Mouse (Mus musculus) spleen, postnatal 36 days (tissue): ENCODE measurements around the gene Gm10306.

Experiments used
- DNase-seq, 2 experiments: peaks; one replicate each; pipeline ENCODE4 v3.0.0; 2022; ENCODE audit warnings: low spot score in 2 of 2, mixed read lengths in 1 of 2

The Gm10306 gene

DNA sequence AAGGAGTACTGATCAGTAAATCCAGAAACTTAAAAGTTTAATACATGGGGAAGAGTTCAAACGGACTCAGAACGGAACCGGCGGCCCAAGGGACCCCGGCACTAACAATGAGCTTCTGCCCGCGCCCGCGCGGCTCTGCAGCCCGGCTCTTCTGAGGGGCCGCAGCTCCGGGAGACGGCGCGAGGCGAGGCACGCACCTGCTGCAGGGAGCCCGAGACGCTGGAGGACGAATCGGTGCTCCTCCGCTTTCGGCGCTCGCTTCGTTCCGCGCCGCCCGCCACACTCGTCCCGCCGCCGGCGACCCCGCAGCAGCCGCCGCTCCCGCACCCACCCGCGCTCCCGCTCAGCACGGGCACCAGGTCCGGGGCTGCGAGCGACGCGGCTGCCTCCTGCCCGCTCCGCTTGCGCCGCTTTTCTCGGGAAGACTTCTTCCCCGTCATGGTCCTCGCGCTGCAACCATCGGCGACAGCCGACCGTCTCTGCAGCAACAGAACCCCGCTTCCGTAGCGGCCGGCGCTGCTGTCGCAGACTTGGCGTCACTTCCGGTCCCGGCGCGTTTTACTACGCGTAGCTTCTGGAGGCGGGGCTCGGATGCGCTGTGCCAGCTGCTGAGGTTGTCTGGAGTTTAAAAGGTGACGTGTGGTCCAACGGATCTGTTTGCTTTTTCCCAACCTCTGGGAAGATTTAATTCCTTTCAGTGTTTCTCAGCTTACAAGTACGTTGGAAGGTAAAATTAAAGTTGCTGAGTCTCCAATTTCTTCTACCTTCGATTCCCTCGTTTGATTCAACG lies at the start of gene Gm10306, which contains the start of gene Caap1:
Gene Gm10306, plus strand, starts transcription at position 282 of the 790 bp plus-strand sequence.
Gene Caap1, minus strand, starts transcription at position 532 of the 790 bp plus-strand sequence.
- DNase-seq: peak; percentile 86

- no peak for DNase-seq
These were observed 41.0 kb upstream of the Gm10306 start for GRCm38 (mm10) chr4:94515366-94515765.

- DNase-seq: peak in 1 of 2 experiments; percentile 3
These were observed 38.7 kb upstream of the Gm10306 start for GRCm38 (mm10) chr4:94517631-94518030.

DNA sequence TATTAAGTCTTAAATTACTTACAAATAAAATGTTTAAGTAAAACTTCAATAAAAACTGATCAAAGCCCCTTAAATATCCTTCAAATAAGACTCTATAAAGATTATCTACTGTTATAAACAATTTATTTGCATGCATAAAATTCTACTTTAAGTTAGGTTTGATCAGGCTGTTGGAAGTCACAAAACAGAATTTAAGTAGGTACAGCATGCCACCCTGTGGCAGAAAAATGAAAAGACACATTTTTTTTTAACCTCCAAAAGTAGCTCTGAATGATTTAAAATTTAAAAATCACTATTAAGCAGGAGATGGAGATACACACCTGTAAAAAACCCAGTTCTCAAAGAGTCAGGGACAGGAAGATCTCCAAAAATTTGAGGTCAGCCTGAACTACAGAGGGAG lies 33.0 kb upstream of the Gm10306 start:
- DNase-seq: no peak

DNA sequence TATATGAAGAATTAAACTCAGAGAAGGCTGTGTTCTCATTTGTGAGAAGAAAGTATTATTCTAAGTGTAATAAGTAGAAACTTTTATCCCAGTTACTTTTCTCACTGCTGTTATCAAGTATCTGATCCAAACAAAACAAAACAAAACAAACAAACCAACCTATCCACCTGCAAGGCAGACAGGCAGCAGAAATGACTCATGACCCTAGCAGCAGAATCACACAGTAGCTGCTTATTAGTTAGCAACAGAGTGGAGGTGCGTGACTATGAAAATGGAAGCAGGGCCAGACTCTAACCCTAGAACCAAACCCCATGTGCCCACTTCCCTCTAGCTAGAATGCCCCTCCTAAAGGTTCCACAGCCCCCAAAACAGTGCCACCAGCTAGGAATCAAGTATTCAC lies 26.9 kb upstream of the Gm10306 start:
- no peak for DNase-seq

DNA sequence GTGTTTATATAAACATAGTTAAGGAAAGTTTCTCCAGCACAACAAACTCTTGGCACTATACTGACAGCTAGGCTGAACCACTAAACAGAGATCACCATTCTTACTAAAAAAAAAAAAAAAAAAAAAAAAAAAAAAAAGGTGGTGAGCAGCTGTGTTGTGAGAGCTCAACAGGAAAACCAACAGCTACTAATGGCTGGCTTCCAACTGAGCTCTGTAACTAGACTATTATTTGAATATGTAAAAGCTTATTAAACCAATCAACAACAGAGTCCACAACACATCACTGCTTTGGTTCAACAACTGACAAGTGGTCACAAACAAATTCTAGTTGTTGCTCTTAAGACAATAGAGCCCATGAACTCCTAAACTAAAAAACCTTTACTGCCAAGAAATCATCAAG lies 23.1 kb upstream of the Gm10306 start:
- DNase-seq: no peak

GRCm38 (mm10) chr4:94543041-94543440 lies 13.3 kb upstream of the Gm10306 start:
- DNase-seq: no peak

DNA sequence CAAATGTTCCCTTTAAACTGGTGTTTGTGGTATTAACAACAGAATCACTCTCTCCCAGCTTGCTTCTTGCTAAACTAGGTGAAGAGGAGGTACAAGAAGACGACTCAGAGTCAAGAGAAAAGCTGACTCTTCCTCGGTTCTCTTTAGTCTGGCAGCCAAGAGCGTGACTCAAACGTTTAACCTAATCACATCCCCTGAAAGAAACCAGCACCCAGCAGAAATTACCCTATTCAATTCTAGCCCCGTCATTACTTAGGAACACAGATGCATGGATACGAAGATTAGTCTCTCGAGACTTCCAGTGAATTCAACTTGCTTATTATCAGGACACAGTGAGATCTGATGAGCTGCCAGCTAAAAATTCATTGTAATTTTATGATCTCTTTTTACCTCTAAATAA lies 12.0 kb upstream of the Gm10306 start:
- DNase-seq: no peak

GRCm38 (mm10) chr4:94554955-94555494 lies 1.3 kb upstream of the Gm10306 start:
- DNase-seq: no peak

- no peak for DNase-seq
These were observed 799 bp downstream of the Gm10306 start for GRCm38 (mm10) chr4:94557145-94557544.

DNA sequence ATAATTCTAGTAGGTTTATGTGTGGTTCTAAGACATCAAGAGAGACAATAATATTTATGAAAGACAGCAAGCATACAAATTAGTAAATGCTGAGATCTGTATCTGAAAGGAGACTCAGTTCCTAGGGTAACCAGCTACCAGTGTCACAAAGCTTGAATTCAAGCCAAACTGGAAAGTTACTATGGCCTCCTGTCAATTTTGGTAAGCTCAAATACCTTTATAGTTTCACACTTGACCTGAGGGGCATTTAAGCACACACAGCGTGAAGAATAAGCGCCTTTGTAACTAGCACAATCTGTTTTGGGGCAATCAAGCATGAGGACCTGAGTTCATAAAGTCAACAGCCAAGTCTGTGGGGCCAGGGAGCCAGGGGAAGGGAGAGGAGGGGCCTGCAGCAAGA lies 2.9 kb downstream of the Gm10306 start:
- DNase-seq: no peak

DNA sequence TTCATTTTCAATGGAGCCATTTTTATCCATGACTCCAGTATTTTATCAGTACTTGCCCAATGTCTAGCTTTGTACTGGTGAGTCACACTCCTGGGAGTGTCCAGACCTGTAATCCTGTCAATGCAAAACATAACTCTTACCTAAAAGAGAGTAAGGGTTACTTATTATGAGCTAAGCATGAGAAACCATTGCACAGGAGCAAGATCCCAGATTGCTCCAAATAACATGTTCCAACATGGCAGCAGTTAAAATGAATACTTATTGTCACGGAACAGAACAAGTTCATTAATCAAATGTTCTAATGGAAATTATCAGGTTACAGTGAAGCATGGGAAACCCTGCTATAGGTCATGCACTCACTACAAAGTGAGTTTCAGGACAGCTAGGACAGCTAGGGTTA lies 4.0 kb downstream of the Gm10306 start:
- DNase-seq: no peak

DNA sequence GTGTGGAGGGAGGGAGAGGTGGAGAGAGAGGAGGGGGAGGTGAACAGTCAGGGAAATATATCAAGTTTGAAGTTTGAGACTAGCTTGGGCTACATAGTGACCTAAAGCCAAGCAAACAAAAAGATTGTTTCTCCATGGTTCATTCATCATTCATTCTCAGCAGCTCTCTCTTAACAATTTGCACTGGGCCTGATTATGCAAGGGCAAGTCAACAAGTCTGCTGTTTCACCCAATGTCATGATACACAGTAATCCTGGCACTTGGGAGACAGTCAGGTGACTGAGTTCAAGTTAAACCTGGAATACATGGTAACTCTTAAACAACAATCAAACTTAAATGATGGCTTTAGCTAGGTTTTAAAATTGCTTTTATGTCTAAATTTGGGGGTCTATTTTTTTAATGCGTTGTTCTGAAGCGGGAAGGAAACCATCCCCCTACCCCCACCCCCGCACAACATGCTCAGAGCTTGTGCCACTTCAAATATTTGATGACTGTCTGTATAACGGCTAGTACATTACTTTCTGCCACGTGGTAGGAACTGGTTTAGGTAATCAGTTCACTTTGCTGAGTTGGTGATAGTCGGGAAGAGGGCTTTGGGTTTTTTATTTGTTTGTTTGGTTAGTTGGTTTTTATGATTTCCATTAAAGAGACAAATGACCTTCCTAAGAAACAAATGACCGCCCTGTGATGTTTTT lies 5.8 kb downstream of the Gm10306 start:
- no peak for DNase-seq

GRCm38 (mm10) chr4:94564297-94564696 lies 8.0 kb downstream of the Gm10306 start:
- no peak for DNase-seq

- no peak for DNase-seq
These were observed 16.3 kb downstream of the Gm10306 start for GRCm38 (mm10) chr4:94572677-94573076.

DNA sequence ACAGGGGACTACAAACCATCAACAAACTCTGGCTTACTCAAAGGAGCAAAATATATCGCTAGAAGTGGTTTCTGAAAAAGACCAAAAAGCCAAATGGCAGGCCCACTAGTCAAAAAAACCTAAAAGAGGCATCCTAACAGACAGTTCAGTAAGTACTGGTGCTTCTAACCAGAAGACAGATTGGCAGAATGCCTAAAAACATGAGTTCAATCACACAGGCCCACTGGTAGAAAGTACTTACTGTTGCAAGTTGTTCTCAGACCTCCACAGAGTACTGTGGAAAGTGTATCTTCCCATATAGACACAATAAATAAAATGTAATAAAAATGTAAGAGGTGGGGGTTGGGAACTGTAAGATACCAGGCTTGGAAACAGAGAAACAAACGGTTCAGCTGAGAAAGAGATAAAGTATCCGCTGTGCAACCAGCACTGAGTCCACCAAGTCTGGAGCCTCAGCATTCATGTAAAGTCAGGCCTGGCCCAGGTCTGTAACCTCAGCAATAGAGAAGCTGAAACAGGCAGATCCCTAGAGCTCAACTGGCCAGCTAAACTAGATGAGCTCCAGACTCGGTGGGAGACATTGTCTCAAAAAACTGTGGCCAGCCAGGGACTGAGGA lies 35.5 kb downstream of the Gm10306 start:
- DNase-seq: no peak

DNA sequence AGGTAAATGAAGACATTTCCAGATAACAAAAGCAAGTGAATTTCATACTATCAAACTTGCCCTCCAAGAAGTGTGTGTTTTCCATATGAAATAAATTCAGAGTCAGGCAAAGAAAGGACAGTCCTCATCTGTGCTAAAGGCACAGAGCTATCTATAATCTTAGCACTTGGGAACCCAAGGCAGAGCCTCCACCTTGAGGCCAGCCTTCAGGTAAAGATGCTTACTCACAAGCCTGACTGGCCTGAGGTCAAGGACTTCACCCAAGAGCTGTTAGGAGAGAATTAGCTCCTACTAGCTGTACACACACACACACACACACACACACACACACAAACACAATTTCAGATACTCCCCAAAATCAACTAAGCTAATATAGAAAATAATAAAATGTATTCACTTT lies 36.4 kb downstream of the Gm10306 start:
- no peak for DNase-seq

DNA sequence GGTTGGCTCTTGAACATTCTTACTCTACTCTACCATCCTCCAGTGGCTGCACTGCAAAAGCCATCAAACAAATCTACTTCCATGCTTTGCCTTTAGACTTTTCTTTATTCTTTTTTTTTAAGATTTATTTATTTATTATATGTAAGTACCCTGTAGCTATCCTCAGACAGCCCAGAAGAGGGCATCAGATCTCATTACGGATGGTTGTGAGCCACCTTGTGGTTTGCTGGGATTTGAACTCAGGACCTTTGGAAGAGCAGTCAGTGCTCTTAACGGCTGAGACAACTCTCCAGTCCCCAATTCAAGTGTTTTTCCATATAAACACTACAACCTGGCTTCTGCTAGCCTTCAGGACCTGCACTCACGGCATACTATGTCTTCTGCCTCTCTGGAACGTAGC lies 45.0 kb downstream of the Gm10306 start:
- DNase-seq: no peak

DNA sequence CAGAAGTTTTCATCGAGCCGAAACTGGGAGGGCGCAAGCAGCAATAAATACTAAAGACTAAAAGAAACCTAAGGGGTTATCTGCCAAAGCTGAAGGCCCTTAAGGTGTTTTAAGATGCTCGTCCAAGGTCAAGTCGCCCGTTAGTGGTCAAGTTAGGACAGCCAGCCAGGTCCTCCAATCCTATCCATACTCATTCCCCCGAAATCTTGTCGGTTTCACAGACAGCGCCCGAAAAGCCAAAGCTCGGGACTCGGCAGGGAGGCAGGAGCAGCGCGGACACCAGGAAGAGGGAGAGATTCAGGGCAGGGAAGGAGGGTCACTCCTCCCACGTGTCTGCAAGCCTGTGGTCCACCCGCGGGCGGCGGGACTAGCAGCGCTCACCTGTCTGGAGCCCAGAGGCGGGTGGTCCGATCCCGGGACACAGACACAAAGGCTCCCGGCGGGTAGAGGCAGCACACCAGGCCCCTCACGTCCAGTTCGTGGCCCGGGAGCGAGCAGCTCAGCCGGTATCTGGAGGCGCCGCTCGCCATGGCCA lies 46.2 kb downstream of the Gm10306 start:
- DNase-seq: no peak

GRCm38 (mm10) chr4:94603031-94603629 lies 46.8 kb downstream of the Gm10306 start, which contains the start of gene Plaa:
TSS of gene Plaa (minus strand) at chr4:94603244.
- peak; percentile 87 to 89 for DNase-seq

GRCm38 (mm10) chr4:94604452-94605019 lies 48.2 kb downstream of the Gm10306 start:
- no peak for DNase-seq
